Mouse (Mus musculus) frontal cortex, postnatal 36 days (tissue): ENCODE data around the gene Obscn.
A peak's percentile ranks its signal among the peaks of the same experiment; 100 is the strongest.

Experiments
- DNase-seq, 2 experiments: peaks; one replicate each; pipeline ENCODE4 v3.0.0; 2022; ENCODE audit warnings: low spot score in 2 of 2

Obscn gene

DNA sequence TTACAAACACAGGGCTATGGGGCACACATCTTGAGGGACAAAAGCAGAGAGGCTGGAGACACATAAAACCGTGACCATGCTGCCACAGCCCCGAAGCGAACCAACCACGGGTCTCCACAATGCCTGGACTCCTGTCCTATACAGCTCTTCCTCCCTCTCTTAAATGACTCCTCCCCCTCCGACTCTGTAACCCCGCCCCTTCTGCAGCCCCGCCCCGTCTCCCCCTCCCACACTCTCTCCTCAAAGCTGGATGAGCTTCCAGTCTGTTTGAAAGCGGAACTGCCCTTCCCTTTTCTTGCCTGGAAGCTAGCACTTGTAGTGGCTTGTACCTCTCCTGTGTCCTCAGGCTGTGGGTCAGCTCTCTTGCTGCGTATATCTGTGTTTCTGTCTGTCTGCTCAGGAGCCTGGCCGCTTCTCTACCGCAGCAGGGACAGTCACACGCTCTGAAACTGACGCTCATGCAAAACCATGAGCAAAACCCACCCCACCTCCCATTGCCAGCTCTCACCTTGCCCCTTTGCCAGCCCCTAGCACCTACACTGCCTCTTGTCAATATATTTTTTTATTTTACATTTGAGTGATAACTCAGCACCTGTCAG is 5.7 kb upstream of the Obscn start:
- no peak for DNase-seq

DNA sequence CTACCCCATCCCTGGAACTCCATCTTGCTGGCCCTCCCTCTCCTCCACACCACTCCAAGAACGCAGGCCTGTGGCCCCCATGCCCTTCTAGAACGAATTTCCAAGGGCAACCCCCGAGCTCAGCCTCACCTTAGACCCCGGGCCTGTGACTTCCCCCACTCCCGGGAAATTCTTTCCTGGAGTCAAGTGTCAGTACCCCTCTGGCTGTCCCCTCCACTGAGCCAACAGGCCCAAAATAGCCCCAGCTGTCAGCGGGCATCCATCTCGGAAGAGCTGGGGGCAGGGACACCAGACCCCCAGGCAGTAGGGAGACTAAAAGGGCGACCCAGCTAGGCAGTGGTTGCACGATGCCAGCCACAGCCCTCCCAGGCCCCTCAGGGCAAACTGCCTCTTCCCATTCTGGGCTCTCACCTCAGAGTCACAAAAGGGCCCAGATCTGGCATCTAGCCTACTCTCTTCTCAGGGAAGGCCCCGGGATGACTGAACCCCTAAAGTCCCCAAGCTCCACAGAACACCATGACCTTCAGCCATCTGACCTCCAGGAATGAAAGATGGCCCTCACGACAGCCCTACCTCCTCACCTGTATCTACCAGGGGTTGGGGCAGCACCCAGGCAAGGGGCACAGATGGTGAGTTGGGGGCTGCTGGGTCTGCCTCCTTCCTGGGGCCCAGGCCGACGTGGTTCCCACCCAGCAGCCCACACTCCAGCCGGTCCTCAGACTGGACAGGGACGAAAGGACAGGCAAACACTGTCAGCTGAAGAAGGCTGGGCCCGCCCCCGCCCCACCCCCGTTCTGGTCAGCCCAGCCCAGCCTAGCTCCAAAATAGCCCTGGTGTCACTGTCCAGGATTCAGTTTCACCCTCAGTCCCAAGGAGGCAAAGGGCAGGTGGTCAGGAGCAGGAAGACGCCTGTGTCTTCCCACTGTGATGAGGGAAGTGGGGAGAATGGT is 2.6 kb upstream of the Obscn start:
- DNase-seq = no peak

DNA sequence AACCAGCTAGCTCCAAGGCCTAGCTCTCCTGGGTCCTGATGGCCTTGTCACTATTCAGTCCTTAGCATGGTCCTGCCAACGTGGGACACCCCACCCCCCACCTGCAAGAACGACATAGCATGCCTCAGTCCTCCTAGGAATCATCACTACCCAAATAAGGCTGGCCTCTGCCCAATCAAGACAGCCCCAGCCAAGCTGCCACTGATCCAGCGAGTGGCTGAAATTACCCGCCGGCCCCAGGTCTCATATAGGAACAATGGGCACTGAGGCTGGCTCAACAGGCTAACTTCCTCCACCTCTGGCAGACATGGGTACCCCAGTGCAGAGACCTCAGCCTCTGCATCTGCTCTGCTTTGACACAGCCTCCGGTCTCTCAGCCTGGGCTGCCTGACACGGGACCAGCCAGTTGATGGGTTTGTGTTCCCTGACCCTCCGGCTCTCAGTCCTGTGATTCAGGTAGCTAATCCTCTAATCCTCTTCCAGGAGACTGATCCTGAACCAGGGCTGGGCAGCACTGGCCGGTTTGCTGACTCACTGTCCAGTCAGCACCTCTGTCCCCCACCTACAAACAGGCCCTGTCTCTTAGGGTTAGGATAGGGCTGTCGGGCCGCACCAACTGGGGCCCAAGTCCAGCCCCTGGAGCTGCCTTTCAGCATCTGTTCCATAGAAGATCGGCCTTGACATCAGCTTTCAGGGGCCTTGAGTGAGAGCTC is 948 bp upstream of the Obscn start:
- DNase-seq = no peak

DNA sequence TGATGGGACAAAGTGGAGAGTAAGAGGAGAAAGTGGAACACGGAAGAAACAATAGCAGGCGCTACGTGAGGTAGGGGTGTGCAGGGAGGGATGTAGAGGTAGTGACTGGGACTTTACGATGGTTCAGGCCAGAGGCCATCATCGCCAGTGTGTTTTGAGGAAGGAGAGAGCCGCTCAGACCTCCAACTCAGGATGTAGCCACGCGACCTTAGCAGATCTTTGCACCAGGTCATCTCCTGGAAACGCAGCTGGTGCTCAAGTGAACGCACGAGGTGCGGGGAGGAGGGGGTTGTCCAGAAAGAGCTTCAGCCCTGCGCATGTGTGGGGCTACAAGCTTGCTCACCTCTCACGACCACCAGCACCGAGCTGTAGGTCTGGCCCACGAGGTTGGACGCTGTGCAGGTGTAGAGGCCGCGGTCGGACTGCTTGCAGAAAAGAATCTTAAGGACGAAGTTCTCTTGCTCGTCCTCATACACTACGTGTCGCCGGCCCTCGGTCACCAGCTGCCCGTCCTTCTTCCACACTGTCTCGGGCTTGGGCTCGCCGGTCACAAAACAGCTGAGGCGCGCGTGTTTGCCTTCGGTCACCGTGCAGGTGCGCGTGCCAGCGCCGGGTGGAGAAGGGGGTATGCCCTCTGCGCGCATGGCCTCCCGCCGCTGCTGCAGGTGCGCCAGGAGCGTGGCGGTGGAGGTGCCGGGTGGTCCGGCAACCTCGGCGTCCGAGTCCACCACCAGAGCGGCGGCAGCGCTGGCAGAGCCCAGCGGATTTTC is 966 bp downstream of the Obscn start:
- no peak for DNase-seq

DNA sequence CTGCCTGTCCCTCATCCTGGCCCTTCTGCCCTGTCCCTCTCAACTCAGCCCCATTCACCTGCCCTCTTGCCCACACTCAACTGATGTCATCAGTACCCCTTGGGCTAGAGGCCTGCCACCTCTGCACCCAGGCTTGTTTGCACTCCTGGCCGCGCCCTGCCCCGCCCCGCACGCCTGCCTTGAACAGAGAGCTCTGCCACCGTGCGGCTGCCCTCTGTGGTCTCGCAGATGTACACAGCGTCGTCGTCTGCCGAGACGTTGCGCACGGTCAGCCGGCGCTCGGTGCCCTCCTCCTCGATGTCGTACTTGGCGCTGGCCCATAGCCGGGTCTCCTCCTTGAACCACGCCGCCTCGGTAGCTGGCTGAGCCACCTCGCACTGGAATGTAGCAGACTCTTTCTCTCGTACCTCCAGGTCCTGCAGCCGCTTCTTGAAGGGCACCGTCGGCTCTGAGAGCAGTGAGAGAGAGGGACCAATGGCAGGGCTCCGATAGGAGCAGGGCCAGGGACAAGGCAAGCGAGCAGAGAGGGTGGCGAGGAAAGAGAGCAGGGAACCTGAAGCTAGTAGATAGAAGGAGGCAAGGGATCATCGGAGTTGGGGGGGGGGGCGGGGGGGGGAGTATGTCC is 1.7 kb downstream of the Obscn start:
- no peak for DNase-seq

DNA sequence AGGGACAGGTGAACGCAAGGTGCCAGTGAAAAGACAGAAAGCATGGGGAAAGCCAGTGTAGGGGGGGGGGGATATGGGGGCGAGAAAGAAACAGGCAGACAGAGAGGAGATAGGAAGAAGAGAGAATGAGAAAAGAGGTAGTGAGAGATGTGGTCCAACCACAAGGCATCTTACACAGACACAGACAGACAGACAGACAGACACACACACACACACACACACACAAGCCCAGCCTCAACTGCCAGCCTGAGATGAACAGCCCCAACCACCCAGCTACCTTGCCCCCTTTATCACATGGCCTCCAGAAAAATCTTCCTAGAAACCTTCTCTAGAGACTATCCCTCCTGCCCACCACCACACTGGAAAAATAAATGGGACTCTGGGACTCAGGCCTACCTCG is 4.1 kb downstream of the Obscn start:
- DNase-seq = no peak

DNA sequence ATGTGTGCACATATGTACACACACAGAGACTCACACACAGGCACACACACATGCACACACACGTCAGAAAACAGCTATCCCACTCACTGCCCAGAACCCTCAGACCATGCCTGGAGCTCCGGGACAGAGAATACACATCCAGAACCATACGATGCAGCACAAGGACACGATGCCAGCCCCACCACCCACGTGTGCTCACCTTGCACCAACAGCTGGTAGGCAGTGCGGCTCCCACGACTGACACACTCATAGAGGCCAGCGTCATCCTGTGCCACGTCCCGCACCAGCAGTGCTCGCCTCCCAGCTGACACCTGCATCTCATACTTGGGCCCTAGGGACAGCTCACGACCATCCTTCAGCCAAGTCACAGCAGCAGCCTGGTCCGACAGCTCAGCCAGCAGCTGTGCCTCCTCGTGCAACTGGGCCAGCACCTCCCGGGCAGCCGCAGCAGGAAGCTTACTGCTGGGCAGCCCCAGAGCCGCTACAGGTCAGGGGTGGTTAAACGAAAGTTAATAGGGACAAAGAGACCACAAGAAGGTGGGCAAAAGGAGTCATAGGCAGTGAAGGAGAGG is 4.8 kb downstream of the Obscn start:
- no peak for DNase-seq

DNA sequence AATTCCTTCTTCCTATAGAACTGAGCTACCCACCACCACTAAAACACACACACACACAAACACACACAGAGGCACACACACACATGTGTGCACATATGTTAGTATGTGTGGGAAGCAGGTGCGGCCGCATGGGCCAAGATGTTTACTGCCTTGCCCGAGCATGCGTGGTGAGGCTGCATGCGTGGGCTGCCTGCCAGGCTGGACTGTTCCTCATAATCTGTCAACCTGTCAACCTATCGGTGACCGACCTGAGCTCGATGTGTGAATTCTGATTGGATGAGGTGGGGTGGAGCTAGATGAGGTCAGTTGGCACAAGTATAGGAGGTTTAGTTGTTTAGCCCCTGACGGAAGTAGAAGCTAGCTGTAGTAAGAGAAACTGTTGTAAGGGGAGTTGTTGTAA is 5.4 kb downstream of the Obscn start:
- DNase-seq = no peak

DNA sequence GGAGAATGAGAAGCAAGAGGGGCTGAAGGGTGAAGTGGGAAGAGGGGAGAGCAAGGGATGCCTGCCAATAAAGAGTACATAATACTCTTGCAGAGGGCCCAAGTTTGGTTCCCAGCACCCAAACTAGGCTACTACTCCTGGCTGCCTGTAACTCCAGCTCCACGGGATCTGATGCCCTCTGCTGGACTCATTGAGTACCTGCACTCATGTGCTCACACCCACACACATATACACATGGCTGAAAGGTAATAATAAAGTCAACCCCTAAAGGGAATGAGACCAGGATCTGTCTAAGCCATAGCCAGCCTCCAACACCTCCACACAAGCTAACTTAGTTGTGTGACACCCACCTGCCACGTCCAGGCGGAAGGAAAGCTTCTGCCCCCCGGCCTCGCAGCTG is 30.3 kb downstream of the Obscn start:
- DNase-seq = no peak

DNA sequence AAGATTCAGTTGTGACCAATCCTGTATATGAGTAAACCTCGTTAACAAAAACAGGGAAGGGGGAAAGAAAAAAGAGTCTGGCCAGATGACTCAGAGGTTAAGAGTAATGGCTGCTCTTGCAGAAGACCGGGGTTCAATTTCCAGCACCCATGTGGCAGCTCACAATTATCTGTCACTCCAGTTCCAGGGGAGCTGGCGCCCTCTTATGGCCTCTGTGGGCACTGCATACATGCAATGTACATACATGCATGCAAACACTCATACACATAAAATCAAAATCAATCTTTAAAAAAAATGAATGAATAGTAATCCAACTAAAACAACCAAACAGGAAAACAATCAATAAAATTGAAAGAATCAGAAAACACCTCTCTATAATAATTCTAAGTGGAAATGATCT is 33.9 kb downstream of the Obscn start:
- DNase-seq = no peak

DNA sequence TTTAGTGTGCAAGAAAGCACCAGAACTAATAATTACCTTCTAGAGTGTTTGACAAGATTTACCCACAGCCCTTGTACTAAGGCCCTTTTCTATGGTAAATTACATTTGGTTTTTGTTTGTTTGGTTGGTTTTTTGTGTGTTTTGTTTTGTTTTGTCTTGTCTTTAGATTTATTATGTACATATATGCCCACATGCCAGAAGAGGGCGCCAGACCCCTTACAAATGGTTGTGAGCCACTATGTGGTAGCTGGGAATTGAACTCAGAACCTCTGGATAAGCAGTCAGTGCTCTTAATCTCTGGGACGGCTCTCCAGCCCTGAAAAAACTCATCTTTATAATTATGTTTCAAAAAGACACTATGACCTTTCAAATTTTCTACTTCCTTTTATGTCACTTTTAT is 37.9 kb downstream of the Obscn start:
- DNase-seq = peak; percentile 11 to 13

DNA sequence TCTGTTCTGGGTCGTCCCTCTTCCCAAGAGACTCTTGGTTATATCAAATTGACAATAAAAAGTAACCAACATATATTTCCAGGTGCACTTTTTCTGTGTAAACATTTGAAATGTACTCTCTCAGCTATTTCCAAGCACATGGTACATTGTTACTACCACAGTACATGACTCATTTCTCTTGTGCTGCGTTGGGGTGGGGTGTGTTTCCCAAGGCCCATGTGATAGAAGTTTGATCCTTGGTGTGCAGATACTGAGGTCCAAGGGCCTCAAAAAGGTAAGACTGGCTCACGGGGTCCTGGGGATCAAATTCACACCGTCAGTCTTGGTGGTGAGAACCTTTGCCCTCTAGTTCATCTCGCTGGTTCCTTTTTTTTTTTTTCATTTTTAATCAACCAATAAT is 38.4 kb downstream of the Obscn start:
- DNase-seq = no peak

DNA sequence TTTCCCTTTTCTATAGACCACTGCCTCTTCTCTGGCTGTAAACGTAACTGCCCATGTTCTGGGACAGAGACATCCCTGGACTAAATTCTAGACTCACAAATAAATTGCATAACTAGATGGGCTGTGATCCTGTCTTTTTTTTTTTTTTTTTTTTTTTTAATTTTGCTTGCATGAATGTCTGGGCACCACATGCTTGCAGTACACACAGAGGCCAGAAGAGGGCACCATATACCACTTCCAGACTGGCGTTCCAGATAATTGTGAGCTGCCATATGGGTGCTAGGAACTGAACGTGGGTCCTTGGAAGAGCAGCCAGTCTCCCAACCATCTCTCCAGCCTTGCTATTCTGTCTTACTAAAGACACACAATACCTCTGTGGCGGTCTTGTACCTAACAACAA is 42.0 kb downstream of the Obscn start:
- DNase-seq = no peak

DNA sequence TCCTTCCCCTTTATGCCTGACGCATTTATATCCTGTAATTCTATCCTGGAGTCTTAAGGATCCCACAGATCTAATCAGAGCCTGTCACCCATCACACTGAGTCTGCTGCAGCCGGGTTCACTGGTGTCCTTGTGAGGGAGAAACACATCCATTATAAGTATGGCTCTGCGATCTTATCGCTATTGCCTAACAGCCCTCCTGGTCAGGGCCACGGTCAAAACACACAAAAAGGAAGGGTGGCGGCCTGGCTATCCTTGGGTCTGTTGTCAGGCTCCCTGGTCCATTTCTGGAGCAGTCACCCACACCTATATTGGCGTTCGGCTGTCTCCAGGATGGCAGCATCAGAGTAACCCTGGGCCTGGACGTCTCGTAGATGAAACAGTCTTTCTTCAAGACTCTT is 48.6 kb downstream of the Obscn start:
- no peak for DNase-seq

DNA sequence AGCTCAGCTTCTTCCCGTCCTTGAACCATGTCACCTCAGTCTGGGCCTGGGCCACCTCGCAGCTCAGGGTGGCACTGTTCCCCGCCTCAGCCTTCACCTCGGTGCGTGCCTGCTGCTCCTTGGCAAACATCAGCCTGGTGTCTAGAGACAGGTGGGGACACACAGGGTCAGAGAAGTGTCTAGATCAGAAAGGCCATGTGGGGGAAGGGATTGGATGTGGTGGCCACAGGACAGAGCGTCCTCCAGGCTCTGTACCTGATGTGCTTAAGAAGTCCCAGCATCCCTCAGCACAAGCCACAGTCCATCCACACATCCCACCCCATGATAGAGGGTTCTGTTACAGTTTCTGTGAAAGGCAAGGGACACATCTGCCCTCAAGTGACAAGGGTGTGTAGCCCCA is 51.0 kb downstream of the Obscn start:
- no peak for DNase-seq

DNA sequence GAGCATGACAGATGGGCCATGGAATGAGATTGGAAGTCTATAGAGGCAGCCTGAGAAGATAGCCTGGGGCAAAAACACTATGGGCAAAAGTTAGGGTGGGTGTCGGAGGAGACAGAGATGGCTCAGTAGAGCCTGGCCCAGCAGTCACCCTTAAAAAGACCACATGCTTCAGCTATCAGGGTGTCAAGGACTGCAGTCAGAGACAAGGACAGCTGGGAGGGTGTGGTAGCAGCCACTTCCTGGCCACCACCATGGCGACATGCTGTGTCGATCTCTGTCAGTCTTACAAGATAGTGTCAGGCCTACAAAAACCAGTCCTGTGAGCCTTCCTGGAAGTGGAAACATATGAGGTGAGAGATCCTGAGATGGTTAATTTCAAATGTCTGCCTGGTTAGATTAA is 53.1 kb downstream of the Obscn start:
- DNase-seq = no peak

DNA sequence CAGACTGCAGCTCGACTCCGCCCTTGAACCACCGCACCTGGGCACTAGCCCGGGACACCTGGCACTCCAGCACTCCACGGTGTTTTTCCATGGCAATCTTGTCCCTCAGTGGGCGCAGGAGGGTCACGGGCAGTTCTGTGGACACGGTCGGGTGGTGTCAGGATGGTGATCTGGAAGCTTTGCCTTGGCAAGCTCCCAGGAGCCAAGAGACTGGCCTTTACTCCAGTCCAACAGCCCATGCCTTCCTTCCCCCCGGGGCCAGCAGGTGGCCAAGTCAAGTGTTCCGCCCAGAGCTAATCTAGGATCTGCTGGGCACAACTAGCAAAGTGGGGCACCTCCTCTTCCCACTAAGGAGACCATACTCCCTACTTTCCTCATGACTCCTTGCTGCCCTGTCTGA is 57.9 kb downstream of the Obscn start:
- no peak for DNase-seq

DNA sequence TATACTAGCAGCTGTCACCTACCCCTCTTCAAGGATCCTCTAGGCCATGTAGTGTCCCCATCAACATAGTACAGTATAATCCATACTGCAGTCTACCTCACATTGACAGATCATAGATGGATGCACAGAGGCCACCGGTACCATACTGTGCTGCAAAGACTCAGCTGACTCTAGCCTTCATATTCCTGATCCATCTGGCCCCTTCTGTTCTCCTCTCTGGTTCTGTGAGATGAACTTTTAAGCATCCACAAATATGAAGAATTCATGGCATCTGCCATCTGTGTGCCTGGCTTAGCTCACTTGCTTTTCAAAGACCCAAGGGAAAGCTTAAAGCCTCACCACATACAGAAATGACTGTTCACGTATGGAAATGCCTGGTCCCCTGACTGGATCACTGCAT is 65.9 kb downstream of the Obscn start:
- peak in 1 of 2 experiments; percentile 10 for DNase-seq

DNA sequence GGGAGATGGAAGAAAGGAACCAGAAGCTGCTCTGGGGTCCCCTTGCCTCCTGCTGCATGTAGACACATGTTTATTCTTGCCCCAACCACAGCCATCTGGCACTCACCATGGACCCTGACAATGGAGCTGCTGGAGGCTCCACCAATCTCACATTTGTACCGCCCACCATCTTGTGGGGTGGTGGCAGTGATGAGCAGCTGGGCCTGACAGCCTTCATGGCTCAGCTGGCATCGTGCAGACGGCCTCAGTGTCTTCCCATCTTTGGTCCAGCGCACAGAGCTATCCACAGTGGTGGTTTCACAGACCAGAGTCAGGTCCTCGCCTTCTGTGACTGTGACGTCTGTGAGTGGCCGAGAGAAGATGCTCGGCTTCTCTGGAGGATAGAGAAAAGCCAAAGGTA is 67.3 kb downstream of the Obscn start:
- DNase-seq = no peak

DNA sequence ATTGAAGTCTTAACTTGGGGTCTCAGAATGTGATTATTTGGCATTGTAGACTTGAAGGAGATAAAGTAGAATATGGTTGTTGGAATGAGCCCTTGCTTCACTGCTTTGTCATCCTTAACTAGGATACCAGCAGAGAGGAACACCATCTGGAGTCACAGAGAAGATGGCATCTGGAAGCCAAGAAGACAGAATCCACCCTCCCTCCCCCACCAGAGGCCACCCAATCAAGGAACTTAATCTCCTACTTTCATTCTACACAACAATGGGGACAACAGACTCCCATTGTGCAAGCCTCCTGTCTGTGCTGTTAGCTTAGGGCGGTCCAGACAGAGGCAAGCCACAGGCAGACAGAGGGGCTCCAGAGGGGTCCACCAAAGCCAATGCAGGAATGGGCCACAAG is 67.8 kb downstream of the Obscn start:
- no peak for DNase-seq

DNA sequence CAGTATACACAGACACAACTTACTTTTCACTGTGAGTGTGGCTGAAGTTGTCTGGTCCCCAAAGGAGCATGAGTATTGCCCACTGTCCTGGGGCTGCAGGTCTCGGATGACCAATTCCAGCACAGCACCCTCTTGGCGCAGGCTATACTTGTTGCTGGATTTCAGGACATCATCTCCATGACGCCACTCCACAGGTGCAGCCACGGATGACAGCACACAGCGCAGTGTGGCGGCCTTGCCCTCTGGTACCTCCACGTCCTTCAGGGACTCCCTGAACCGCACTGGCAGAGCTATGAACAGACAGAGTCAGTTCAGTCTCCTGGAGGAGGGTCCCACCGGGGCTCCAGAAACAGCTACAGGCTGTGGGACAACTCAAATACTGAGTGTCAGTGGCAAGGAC is 68.3 kb downstream of the Obscn start:
- DNase-seq = no peak
